Mouse (Mus musculus) hindbrain, embryonic 14.5 days (tissue): Measurements from ENCODE around the gene Gsc2. TPM values are rescaled to one million over a fixed set of nuclear protein-coding genes. Genes with fewer than 3 reads are reported as not detected.
"Not testable (repeated sequence)": the region's sequence is repeated elsewhere in the genome, so short reads cannot be mapped to it uniquely, and the experiment has no call there.

Experiments
- ATAC-seq: fragments of 200-750 bp; cut with Nextera tagmentation; 2 replicates; pipeline ENCODE4 v1.8.0; 2017; ENCODE audit warnings: moderate number of reproducible peaks, mild to moderate bottlenecking, moderate TSS enrichment, moderate library complexity; ENCODE audit not compliant: low FRiP score
- DNase-seq: peaks from one replicate; pipeline ENCODE4 v3.0.0-alpha.2; 2015; ENCODE audit warnings: low spot score
- H3K27ac ChIP-seq: fragments of 300-500 bp; sonication (generic); 2 replicates; pipeline ENCODE4 v1.5.1; 2014; ENCODE audit warnings: mild to moderate bottlenecking, moderate library complexity
- H3K27me3 ChIP-seq: fragments of 300-500 bp; sonication (generic); 2 replicates; pipeline ENCODE4 v1.6.1; 2014; ENCODE audit warnings: mild to moderate bottlenecking, low read length, mixed read lengths; ENCODE audit not compliant: control insufficient read depth, insufficient read depth
- H3K36me3 ChIP-seq: fragments of 300-500 bp; sonication (generic); replicated peaks from 2 replicates; pipeline ENCODE4 v1.6.1; 2014; ENCODE audit not compliant: control insufficient read depth, insufficient read depth
- H3K4me1 ChIP-seq: fragments of 300-500 bp; sonication (generic); replicated peaks from 2 replicates; pipeline ENCODE4 v1.6.1; 2014; ENCODE audit warnings: antibody characterized with exemption, low read length, mixed read lengths; ENCODE audit not compliant: control insufficient read depth, insufficient read depth
- H3K4me2 ChIP-seq: fragments of 300-500 bp; sonication (generic); replicated peaks from 2 replicates; pipeline ENCODE4 v1.6.1; 2014; ENCODE audit warnings: mild to moderate bottlenecking, moderate library complexity
- H3K4me3 ChIP-seq: fragments of 300-500 bp; sonication (generic); replicated peaks from 2 replicates; pipeline ENCODE4 v1.5.1; 2014; ENCODE audit warnings: mild to moderate bottlenecking, low read length
- H3K9ac ChIP-seq: fragments of 300-500 bp; sonication (generic); 2 replicates; pipeline ENCODE4 v1.6.1; 2014
- H3K9me3 ChIP-seq: fragments of 300-500 bp; sonication (generic); 2 replicates; pipeline ENCODE4 v1.6.1; 2016; ENCODE audit warnings: low read length; ENCODE audit not compliant: control insufficient read depth
- WGBS: fragments of 180-500 bp; shearing (Covaris S2); extraction: QIAGEN DNeasy Blood & Tissue Kit; methylation state at CpG from one replicate; pipeline ENCODE4 v1.1.7; 2014; 5-methylcytosine and 5-hydroxymethylcytosine counted together
- polyA plus RNA-seq: library from polyadenylated mRNA; unstranded; fragments of >200 nt; fragmentation: Nextera tagmentation; extraction: Ambion mirVana; gene quantifications from 2 replicates; pipeline ENCODE4 v1.2.1, GENCODE M21; 2014

Gsc2 gene
- 0.44 and 1.1 TPM in 2 replicates for polyA plus RNA-seq

DNA sequence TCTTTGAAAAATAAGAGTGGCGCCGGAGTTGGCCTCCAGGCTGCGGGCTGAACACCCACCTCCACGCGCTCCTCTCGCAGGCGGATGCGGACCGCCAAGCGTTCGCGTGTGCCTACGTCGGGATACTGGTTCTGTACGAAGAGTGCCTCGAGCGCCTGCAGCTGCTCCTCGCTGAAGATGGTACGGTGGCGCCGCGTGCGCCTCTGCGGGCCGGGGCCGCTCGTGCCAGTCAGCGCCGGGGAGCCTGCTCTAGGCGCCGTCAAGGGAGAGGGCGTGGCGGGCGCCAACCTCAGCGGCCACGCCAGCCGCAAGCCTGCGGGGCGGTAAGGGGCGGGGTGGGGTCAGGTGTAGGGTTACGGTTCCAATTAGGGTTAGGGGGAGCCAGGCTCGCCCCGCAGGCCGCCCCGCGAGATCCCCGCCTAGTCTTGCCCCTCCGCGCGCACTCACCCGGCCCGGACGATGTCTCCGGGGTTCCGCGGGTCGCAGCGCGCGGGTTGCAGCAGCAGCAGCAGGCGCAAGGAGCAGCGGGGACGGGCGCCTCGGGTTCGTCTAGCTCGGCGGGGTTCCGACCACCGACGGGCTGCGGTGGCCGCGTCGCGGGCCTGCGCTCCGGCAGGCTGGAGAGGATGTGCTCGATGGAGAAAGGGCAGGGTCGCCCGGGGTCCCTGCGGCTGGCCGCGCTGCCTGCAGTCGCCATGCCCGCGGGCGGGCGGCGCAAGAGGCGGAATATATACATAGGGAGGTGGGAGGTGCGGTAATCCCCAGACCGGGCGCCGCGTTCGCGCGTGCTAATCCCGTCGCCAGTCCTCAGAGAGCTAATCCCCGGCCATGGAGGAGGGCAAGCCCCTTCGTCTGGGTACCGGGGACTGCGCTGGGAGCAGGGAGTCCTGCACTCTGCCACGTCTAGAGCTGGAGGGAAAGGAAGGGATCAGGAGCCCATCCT is at the start of gene Gsc2:
Gene Gsc2 (minus strand): TSS at position 753 of the 943 bp plus-strand sequence.
- 0 out of 2 replicates have a peak within 1 kb of the TSS, but pooled peaks have one; percentile 18 for H3K9ac ChIP-seq
- H3K27me3 ChIP-seq: peaks cover 71% of the 10 kb centered on the region
- H3K9me3 ChIP-seq: no peaks in the 10 kb centered on the region
- H3K36me3 ChIP-seq: no peaks in the 10 kb centered on the region
- H3K4me3 ChIP-seq: peak within 1 kb of the TSS; percentile 29
- peaks cover 10% of the 10 kb centered on the region for H3K4me1 ChIP-seq
- under 1% methylated on average over 105 of the region's 106 CpGs for WGBS
- H3K4me2 ChIP-seq: peak within 1 kb of the TSS; percentile 50
- no peak for ATAC-seq
- no peak for DNase-seq
- no peak within 1 kb of the TSS for H3K27ac ChIP-seq

DNA sequence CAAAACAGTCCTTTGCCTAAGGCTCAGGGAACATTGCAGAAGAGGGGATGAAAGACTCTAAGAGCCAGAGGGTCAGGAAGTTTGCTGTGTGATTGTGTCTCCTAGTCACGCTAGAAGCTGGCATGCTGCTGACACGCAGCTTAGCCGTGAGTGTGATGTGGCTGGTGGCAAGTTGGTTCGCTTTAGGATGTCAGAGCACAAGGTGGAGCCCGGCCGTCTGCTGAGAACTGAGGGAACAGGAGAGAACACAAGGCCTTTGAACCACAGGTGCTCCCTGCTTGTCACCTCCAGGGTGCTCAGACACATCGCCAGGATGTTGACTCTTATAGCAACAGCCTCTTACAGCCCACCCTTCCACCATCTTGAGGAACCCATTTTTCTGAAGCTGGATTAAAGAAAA is 47.2 kb upstream of the Gsc2 start:
- H3K4me2 ChIP-seq: no peak overlapping the region
- no peak overlapping the region for H3K4me3 ChIP-seq
- DNase-seq: no peak
- H3K36me3 ChIP-seq: no peaks in the 10 kb centered on the region
- ATAC-seq: no peak
- 80% methylated on average over 7 of the region's 7 CpGs for WGBS
- H3K27ac ChIP-seq: no peak overlapping the region
- H3K4me1 ChIP-seq: no peaks in the 10 kb centered on the region
- no peak overlapping the region for H3K9ac ChIP-seq
- H3K9me3 ChIP-seq: no peaks in the 10 kb centered on the region
- H3K27me3 ChIP-seq: no peaks in the 10 kb centered on the region; the same call in 1 of the 2 replicates

DNA sequence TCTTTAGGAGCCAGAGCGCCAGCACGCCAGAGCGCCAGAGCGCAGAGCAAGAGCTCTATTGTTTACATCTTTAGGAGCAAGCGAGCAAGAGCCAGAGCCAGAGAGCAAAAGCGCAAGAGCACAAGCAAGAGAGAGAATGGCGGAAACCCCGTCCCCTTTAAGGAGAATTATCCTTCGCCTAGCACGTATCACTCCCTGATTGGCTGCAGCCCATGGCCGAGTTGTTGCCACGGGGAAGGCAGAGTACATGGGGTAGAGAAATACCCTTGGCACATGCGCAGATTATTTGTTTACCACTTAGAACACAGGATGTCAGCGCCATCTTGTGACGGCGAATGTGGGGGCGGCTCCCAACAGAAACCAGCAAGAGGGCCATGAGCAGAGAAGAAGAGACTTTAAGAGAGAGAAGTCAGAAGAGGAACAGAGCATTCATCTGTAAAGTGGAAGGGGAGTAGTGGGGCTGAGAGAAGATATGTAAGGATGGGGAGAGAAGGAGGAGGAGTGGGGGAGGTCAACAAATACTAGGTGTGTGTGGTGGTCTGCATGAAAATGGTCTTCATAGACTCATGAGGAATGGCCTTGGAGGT is 41.3 kb upstream of the Gsc2 start:
- H3K9me3 ChIP-seq, H3K9ac ChIP-seq, DNase-seq, ATAC-seq, H3K4me2 ChIP-seq, H3K36me3 ChIP-seq, H3K27ac ChIP-seq, H3K4me3 ChIP-seq, H3K4me1 ChIP-seq, H3K27me3 ChIP-seq: not testable (repeated sequence)
- 97% methylated on average over 17 of the region's 17 CpGs for WGBS

DNA sequence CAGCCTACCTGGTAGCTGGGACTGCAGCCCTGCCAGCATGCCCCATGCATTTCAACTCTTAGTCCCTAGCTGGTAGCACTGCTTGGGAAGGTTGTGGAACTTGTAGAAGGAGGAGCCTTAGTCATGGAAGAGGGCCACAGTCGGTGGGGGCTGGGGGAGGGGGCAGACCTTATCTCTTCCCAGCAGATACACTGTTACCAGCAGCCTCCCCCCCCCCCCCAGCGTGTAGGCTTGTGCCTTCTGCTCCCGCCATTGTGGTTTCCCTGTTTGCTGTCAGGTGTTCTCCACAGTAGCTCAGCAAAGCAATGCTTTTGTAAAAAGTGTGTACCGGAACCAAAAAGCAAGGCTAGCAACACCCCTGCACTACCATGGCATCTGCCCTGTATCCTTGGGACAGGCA is 36.8 kb upstream of the Gsc2 start:
- H3K4me2 ChIP-seq: no peak overlapping the region
- no peaks in the 10 kb centered on the region for H3K36me3 ChIP-seq
- over 99% methylated on average over 3 of the region's 4 CpGs for WGBS
- H3K27me3 ChIP-seq: no peaks in the 10 kb centered on the region
- no peaks in the 10 kb centered on the region for H3K9me3 ChIP-seq
- peaks cover 4% of the 10 kb centered on the region; the same call in 1 of the 2 replicates for H3K4me1 ChIP-seq
- no peak overlapping the region for H3K27ac ChIP-seq
- ATAC-seq (no peak), DNase-seq (no peak)
- no peak overlapping the region for H3K4me3 ChIP-seq
- no peak overlapping the region for H3K9ac ChIP-seq

DNA sequence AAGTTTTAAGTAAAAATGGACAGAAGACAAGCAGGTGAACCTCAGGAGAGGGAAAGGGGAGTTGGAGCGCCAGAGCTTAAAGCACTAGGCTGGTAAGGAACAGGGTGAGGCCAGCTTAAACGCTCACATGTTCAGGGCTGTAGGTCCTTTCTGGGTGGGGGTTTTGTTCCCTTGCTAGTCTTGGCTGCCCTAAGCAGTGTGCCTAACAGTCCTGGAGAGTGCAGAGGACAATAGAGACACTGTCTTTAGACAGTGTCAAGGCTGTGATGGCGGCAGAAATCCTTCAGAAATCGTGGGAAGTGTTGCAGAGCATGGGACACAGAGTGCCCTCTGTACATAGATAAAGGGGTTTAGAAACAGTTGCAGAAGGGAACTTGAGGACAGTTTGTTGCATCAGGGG is 35.2 kb upstream of the Gsc2 start:
- Histone ChIP-seq H3K4me3 (no peak overlapping the region), H3K9me3 (no peaks in the 10 kb centered on the region), H3K4me2 (no peak overlapping the region), H3K4me1 (peaks cover 4% of the 10 kb centered on the region; the same call in 1 of the 2 replicates), H3K36me3 (no peaks in the 10 kb centered on the region), H3K27me3 (no peaks in the 10 kb centered on the region), H3K9ac (no peak overlapping the region), H3K27ac (no peak overlapping the region)
- ATAC-seq: no peak
- no peak for DNase-seq
- WGBS: 47% methylated on average over 4 of the region's 4 CpGs

DNA sequence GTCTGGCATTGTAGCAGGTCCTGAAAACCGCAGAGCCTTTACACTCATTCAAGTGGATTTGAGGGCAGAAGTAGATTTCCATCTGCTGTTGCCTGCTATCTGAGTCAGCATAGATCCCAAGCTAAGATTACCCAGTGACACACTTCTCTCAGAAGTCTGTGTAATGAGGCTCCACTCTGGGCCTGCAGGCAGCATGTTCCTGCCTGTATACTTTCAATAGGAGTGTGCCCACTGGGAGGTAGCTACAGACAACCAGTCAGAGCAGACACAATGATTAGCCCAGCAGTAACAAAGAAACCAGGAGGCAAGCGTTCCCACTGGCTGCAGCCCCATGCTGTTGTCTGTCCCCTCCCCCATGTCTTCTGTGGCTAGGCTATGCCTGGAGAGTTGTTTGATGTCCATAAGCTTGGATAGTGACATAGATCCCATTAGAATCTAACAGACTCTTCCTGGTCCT is 34.6 kb upstream of the Gsc2 start:
- ATAC-seq (peak; percentile 60; the same call in 1 of the 2 replicates), DNase-seq (no peak)
- Histone ChIP-seq H3K9me3 (no peaks in the 10 kb centered on the region), H3K36me3 (no peaks in the 10 kb centered on the region), H3K4me2 (no peak overlapping the region), H3K27me3 (no peaks in the 10 kb centered on the region), H3K27ac (peak overlapping the region; percentile 9; the same call in 1 of the 2 replicates), H3K4me1 (peaks cover 4% of the 10 kb centered on the region; the same call in 1 of the 2 replicates), H3K9ac (no peak overlapping the region), H3K4me3 (no peak overlapping the region)
- WGBS: 18% methylated on average over 2 of the region's 2 CpGs

DNA sequence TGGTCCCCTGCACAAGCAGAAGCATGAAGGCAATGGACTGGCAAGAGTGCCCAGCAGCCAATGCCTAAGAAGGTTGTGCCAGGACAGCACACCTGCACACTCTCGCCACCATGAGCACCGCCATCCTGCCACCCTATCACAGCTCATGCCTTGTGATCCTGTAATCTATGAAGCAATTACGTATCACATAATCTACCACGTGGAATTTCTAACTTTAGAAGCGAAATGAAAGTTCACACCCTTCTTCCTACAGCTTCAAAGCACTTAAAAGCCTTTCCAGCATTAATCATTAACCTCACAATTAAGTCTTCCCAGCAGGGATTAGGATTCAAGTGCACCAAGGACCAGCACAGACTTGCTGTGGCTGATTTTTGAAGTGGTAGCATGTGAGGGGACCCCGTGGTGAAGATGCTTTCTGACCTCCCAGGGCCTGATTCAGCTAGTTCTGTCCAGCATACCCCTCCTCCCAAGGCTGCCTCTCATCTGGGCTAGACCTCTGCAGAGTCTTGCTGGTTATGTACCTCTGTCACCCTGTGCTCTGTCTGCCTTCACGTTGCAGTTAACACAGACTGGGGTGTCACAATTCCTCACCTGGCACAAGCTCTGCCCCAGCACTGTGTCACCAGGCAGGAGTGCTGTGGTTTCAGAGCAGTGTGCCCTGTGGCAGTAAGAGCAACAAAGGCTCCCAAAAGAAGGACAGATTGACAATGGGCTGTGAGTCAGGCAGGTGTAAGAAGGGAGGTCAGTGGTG is 30.4 kb upstream of the Gsc2 start:
- ATAC-seq (no peak), DNase-seq (no peak)
- H3K9ac ChIP-seq: no peak overlapping the region
- H3K36me3 ChIP-seq: no peaks in the 10 kb centered on the region
- H3K27ac ChIP-seq: no peak overlapping the region
- H3K4me3 ChIP-seq: no peak overlapping the region
- H3K4me1 ChIP-seq: peaks cover 3% of the 10 kb centered on the region; the same call in 1 of the 2 replicates
- no peaks in the 10 kb centered on the region for H3K9me3 ChIP-seq
- no peaks in the 10 kb centered on the region for H3K27me3 ChIP-seq
- WGBS: 61% methylated on average over 7 of the region's 7 CpGs
- no peak overlapping the region for H3K4me2 ChIP-seq

DNA sequence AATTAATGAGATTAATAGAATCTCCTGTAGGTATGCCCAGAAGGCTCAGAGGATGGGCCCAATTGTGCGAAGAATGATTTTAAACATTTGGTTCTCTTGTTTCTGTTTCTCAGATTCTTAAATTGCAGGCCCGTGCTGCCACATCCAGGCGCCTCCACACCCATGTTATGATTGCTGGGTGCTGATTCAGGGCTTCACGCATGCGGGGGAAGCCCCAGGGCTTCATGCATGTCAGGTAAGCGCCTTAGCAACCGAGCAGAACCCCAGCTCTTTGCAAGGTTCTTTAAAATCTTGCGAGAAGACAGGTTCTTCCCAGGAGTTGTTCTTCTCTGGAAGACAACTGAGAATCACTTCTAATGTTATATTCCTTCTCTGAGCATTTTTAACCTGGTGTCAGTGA is 28.6 kb upstream of the Gsc2 start:
- no peak overlapping the region for H3K27ac ChIP-seq
- DNase-seq (no peak), ATAC-seq (no peak)
- H3K27me3 ChIP-seq: no peaks in the 10 kb centered on the region
- no peaks in the 10 kb centered on the region for H3K4me1 ChIP-seq
- no peaks in the 10 kb centered on the region for H3K36me3 ChIP-seq
- no peak overlapping the region for H3K9ac ChIP-seq
- no peak overlapping the region for H3K4me2 ChIP-seq
- WGBS: 73% methylated on average over 8 of the region's 8 CpGs
- H3K4me3 ChIP-seq: no peak overlapping the region
- H3K9me3 ChIP-seq: no peaks in the 10 kb centered on the region

DNA sequence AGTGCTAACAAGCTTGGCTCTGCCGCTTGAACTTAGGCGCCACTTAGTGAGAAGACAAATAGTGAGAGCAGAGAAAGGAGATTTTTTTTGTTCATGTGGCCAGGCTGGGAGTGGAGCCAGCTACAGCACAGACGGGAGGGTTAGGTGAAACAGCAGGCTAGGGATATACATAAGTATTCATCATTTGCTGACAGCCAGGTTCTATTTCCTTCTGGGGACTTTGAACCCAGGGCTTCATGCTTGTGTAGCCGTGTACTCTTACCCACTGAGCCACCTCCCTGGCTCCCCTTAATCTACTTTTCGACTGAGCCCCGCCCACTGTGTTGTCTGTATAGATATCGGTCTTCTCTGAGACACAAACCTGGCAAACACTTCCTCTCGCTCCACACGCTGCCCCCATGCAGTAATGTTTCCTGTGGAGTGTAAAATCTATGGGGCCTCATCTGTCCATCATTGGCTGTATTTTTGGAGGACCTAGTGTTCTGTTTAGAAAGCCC is 24.4 kb upstream of the Gsc2 start:
- no peak for ATAC-seq
- Histone ChIP-seq H3K27ac (no peak overlapping the region), H3K9ac (no peak overlapping the region), H3K4me1 (no peaks in the 10 kb centered on the region), H3K36me3 (no peaks in the 10 kb centered on the region), H3K27me3 (no peaks in the 10 kb centered on the region), H3K9me3 (no peaks in the 10 kb centered on the region), H3K4me3 (no peak overlapping the region), H3K4me2 (no peak overlapping the region)
- no peak for DNase-seq
- 48% methylated on average over 9 of the region's 9 CpGs for WGBS
